Mouse (Mus musculus): Measurements from ENCODE around the gene Taok3.

DNA sequence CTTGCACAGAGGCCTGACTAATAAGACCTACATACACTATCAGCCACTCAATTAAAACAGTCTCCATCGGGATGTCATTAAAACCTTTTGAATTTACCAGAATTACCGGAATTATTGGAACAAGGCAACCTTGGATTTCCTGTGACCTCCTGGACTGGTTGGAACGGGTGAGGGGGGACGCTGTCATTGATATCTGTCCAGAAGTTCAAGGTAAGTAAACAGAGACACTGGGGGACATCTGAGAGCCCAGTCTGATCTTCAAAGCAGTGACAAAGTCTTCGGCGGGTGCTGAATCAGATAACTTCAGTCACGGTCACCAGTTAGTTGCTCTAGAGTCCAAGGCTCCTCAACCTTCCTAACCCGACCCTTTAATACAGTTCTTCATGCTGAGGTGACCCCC is 175.1 kb downstream of the Taok3 start:
- TF ChIP-seq USF1 (IDR thresholded peaks at IDR 0.05; ENCODE audit: low read depth) = no peak
- no peak for TF ChIP-seq MYOD1 (IDR thresholded peaks at IDR 0.05; ENCODE audit: control insufficient read depth in 1 of 3, insufficient read length in 2 of 3, low read depth in 2 of 3)

Data from myocyte (in vitro differentiated cells).